ENCODE assay signal across 9 mouse cellular contexts in the genomic region with DNA sequence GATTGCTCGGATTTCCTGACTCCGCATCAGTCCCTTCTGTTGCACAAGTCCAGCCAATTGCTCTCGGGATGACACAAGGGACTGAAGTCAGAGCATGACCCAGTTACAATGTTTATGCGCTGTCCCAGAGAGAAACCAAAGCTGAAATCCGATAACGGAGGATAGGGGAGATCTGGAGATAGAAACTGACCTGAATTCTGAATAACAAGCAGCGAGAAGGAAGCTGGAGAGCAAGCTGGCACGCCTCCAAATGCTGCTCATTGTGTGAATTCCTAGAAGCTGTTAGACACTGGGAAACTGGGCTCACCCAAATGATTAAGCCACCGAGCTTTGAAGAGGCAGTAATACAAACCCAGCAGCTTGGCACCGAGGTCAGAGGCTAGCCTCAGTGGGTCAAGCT. TPM values are rescaled to one million over a fixed set of nuclear protein-coding genes. Genes with fewer than 3 reads are reported as not detected.
DNase-seq lines count a peak whose midpoint lies in the region; ATAC-seq lines count a peak whose summit lies in the region.
"Had no signal": no experiment of that assay in that cellular context is flagged by ENCODE, and none has a peak within 500 bp of the region (broad histone marks: within the 10 kb centered on the region; RNA-seq: fewer than 3 reads in every experiment).

No protein-coding gene starts in this region.

- peak overlapping the region; percentile 11; the same call in 1 of the 2 replicates for H3K27ac ChIP-seq in intestine, embryonic 15.5 days
- H3K27ac ChIP-seq in neural tube, embryonic 13.5 days (replicated peaks), result 0 out of 2 replicates have a peak overlapping the region, but pooled peaks have one; percentile 0

- H3K4me2 ChIP-seq in intestine, embryonic 15.5 days (replicated peaks), result peak overlapping the region; percentile 25
- H3K4me2 ChIP-seq in neural tube, embryonic 13.5 days, result peak overlapping the region; percentile 28

- H3K4me1 ChIP-seq in intestine, embryonic 15.5 days (replicated peaks), result peaks cover 9% of the 10 kb centered on the region
- H3K4me1 ChIP-seq in neural tube, embryonic 13.5 days (replicated peaks), result peaks cover 15% of the 10 kb centered on the region; the same call in 1 of the 2 replicates
- H3K4me1 ChIP-seq: megakaryocyte, embryonic 14.5 days had no signal

- no peak overlapping the region for H3K4me3 ChIP-seq in intestine, embryonic 15.5 days (replicated peaks)
- H3K4me3 ChIP-seq in neural tube, embryonic 13.5 days, result no peak overlapping the region
- H3K4me3 ChIP-seq: megakaryocyte, embryonic 14.5 days had no signal

- 31% methylated on average over 10 of the region's 10 CpGs for WGBS in intestine, embryonic 15.5 days
- 39% methylated on average over 10 of the region's 10 CpGs for WGBS in neural tube, embryonic 13.5 days

- no peak overlapping the region for H3K9ac ChIP-seq in intestine, embryonic 15.5 days
- H3K9ac ChIP-seq in neural tube, embryonic 13.5 days, result no peak overlapping the region

- peak; percentile 61 for ATAC-seq in intestine, embryonic 15.5 days
- peak; percentile 32 for ATAC-seq in neural tube, embryonic 13.5 days (ENCODE audit: low read depth)

- H3K36me3 ChIP-seq in intestine, embryonic 15.5 days, result no peaks in the 10 kb centered on the region
- H3K36me3 ChIP-seq in neural tube, embryonic 13.5 days, result no peaks in the 10 kb centered on the region

- no peaks in the 10 kb centered on the region for H3K27me3 ChIP-seq in intestine, embryonic 15.5 days (replicated peaks)
- no peaks in the 10 kb centered on the region for H3K27me3 ChIP-seq in neural tube, embryonic 13.5 days
- H3K27me3 ChIP-seq: megakaryocyte, embryonic 14.5 days had no signal

- DNase-seq in adrenal gland, adult (ENCODE audit: inconsistent age in 2 of 2, low spot score in 1 of 2), result peak; percentile 49 to 85
- peak; percentile 42 to 51 for DNase-seq in cerebellum, adult 18-20 months
- peak; percentile 18 to 23 for DNase-seq in gastrocnemius, adult 8-10 months (ENCODE audit: low spot score in 2 of 2)
- DNase-seq in left cerebral cortex, adult 11 months (ENCODE audit: low spot score), result peak; percentile 24
- peak; percentile 84 for DNase-seq in urinary bladder, postnatal 14 days (ENCODE audit: low spot score)
- no peak for DNase-seq in B cell, adult 2 months

- H3K9me3 ChIP-seq in intestine, embryonic 15.5 days, result no peaks in the 10 kb centered on the region
- H3K9me3 ChIP-seq in neural tube, embryonic 13.5 days, result no peaks in the 10 kb centered on the region

RNA-seq across cellular contexts. Expression of a gene that starts 31.5 kb away (rescaled TPM):
- 1 to 10 TPM; 2.6 to 6.6 (median 4.1) TPM for total RNA-seq in gastrocnemius, adult 8-10 months (2022)
- 28.2 and 29.6 TPM in 2 replicates for polyA plus RNA-seq in intestine, embryonic 15.5 days (2015; fragmentation: Nextera tagmentation; extraction: Ambion mirVana)
- 28.1 and 29.6 TPM in 2 replicates for polyA plus RNA-seq in neural tube, embryonic 13.5 days (2015; fragmentation: Nextera tagmentation; extraction: Ambion mirVana)

Comparison
In these comparisons a context has a peak if more than half of its experiments do, and no peak if none do; other contexts are left out.
1. DNase-seq: peak in adrenal gland, adult (2 of 2), cerebellum, adult 18-20 months (2 of 2), gastrocnemius, adult 8-10 months (2 of 2), left cerebral cortex, adult 11 months (single experiment) and urinary bladder, postnatal 14 days (single experiment); none in B cell, adult 2 months (0 of 2).